Mouse (Mus musculus): ENCODE measurements around the gene St3gal3. TPM values are rescaled to one million over a fixed set of nuclear protein-coding genes. Genes with fewer than 3 reads are reported as not detected.

St3gal3 gene
- polyA plus RNA-seq, 1 experiment from 2014 or later = 13.2 TPM

DNA sequence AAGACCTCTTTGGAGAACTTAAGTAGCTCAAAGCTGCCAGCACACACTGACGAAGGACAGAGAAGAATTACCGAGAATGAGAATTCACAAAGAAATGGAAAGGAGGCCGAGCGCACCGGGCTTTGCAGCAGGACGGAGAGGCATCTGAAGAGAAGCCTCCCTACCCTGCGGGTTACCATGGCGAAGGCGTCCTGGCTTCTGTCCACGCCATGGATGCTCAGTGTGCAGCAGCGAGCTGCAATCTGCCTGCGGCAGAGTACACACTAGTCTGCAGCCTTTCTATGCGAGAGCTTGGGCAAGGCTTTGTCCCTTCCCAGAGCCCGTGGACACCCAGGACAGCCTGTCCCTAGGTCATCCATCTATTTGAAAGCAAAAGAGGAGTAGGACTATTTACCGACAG is 21.8 kb upstream of the St3gal3 start:
- Histone ChIP-seq H3K9me3 (replicated peaks; ENCODE audit: control insufficient read depth, low read length, poor library complexity, severe bottlenecking) (no peaks in the 10 kb centered on the region), H3K36me3 (ENCODE audit: control insufficient read depth, insufficient read depth, low read length) (peaks cover 69% of the 10 kb centered on the region), H3K9ac (ENCODE audit: low read depth, low read length) (no peak overlapping the region), H3K4me2 (ENCODE audit: low read length) (no peak overlapping the region), H3K27ac (ENCODE audit: low read length) (no peak overlapping the region), H3K4me3 (ENCODE audit: low read depth, low read length) (no peak overlapping the region), H3K4me1 (ENCODE audit: control insufficient read depth, insufficient read depth, low read length) (no peaks in the 10 kb centered on the region), H3K27me3 (ENCODE audit: control insufficient read depth, insufficient read depth, low read depth, low read length) (no peaks in the 10 kb centered on the region)
- no peak for ATAC-seq
- 75% methylated on average over 15 of the region's 15 CpGs for WGBS

DNA sequence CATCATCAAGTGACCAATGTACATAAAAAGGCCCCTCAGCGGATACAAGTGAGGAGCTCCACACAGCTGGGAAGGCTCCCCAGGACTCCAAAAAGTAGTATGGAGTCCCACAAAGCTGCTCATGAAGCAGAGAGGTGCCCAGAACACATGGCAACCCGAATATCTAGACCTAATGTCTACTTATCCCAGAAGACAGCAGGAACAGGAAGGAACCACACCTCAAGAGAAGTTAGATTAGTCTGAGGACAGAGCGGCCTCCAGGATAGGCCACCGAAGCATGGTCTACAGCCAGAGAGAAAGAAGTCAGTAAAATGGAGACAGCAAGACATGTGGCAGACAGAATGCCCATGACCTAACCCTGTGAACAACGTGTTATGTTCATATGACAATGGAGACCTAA is 20.2 kb upstream of the St3gal3 start:
- no peak for ATAC-seq
- Histone ChIP-seq H3K9ac (ENCODE audit: low read depth, low read length) (no peak overlapping the region), H3K4me2 (ENCODE audit: low read length) (no peak overlapping the region), H3K4me1 (ENCODE audit: control insufficient read depth, insufficient read depth, low read length) (no peaks in the 10 kb centered on the region), H3K27me3 (ENCODE audit: control insufficient read depth, insufficient read depth, low read depth, low read length) (no peaks in the 10 kb centered on the region), H3K36me3 (ENCODE audit: control insufficient read depth, insufficient read depth, low read length) (peaks cover 57% of the 10 kb centered on the region), H3K27ac (ENCODE audit: low read length) (no peak overlapping the region), H3K9me3 (replicated peaks; ENCODE audit: control insufficient read depth, low read length, poor library complexity, severe bottlenecking) (no peaks in the 10 kb centered on the region), H3K4me3 (ENCODE audit: low read depth, low read length) (no peak overlapping the region)
- 94% methylated on average over 5 of the region's 5 CpGs for WGBS

GRCm38 (mm10) chr4:118152020-118152785 is 17.5 kb upstream of the St3gal3 start:
- H3K4me2 ChIP-seq (ENCODE audit: low read length) = no peak overlapping the region
- 93% methylated on average over 17 of the region's 17 CpGs for WGBS
- no peak overlapping the region for H3K4me3 ChIP-seq (ENCODE audit: low read depth, low read length)
- no peak overlapping the region for H3K27ac ChIP-seq (ENCODE audit: low read length)
- no peak overlapping the region for H3K9ac ChIP-seq (ENCODE audit: low read depth, low read length)
- no peaks in the 10 kb centered on the region for H3K9me3 ChIP-seq (replicated peaks; ENCODE audit: control insufficient read depth, low read length, poor library complexity, severe bottlenecking)
- H3K27me3 ChIP-seq (ENCODE audit: control insufficient read depth, insufficient read depth, low read depth, low read length) = no peaks in the 10 kb centered on the region
- no peaks in the 10 kb centered on the region for H3K4me1 ChIP-seq (ENCODE audit: control insufficient read depth, insufficient read depth, low read length)
- ATAC-seq = no peak
- H3K36me3 ChIP-seq (ENCODE audit: control insufficient read depth, insufficient read depth, low read length) = peaks cover 60% of the 10 kb centered on the region

- no peak for ATAC-seq
- Histone ChIP-seq H3K4me2 (ENCODE audit: low read length) (no peak overlapping the region), H3K27ac (ENCODE audit: low read length) (no peak overlapping the region), H3K36me3 (ENCODE audit: control insufficient read depth, insufficient read depth, low read length) (peaks cover 65% of the 10 kb centered on the region), H3K9me3 (replicated peaks; ENCODE audit: control insufficient read depth, low read length, poor library complexity, severe bottlenecking) (no peaks in the 10 kb centered on the region), H3K27me3 (ENCODE audit: control insufficient read depth, insufficient read depth, low read depth, low read length) (no peaks in the 10 kb centered on the region), H3K4me1 (ENCODE audit: control insufficient read depth, insufficient read depth, low read length) (no peaks in the 10 kb centered on the region), H3K9ac (ENCODE audit: low read depth, low read length) (no peak overlapping the region), H3K4me3 (ENCODE audit: low read depth, low read length) (no peak overlapping the region)
- WGBS = 95% methylated on average over 7 of the region's 7 CpGs
Observed at GRCm38 (mm10) chr4:118150804-118151203, 16.1 kb upstream of the St3gal3 start.

DNA sequence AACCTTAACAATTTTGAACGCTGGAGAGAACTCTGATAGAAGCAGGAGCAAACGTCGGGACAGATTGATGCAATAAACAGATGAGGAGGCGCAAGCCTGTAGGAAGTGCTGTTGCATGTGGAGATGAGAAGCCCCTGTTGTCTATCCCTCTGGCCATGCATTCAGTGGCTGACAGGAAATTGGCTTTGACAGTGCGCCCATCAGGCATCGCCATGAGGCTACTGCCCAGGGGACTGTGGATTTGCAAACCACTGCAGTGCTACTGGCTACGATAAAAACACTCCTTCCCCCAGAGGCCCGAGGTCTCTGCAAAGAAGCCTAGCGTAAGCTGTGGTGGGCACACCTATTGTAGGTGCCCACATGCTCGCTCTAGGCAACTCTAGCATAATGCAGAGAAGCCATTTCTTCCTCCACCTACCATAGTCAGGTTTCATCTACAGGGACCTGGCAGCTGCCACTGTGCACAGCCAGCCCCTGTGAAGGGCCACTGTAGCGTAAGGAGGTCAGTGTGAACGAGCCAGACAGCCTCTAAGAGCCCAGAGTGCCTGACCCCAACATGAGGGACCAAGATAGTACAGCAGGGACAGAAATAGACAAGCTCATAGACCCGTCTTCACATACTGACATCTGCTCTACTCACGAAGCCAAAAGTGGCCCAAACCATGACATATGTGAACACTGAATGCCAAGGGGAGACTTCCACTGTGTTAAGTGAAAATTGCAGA is 15.4 kb upstream of the St3gal3 start:
- Histone ChIP-seq H3K9ac (ENCODE audit: low read depth, low read length) (no peak overlapping the region), H3K27me3 (ENCODE audit: control insufficient read depth, insufficient read depth, low read depth, low read length) (no peaks in the 10 kb centered on the region), H3K9me3 (replicated peaks; ENCODE audit: control insufficient read depth, low read length, poor library complexity, severe bottlenecking) (no peaks in the 10 kb centered on the region), H3K36me3 (ENCODE audit: control insufficient read depth, insufficient read depth, low read length) (peaks cover 72% of the 10 kb centered on the region), H3K4me3 (ENCODE audit: low read depth, low read length) (no peak overlapping the region), H3K4me2 (ENCODE audit: low read length) (no peak overlapping the region), H3K4me1 (ENCODE audit: control insufficient read depth, insufficient read depth, low read length) (no peaks in the 10 kb centered on the region), H3K27ac (ENCODE audit: low read length) (no peak overlapping the region)
- 86% methylated on average over 14 of the region's 14 CpGs for WGBS
- no peak for ATAC-seq

GRCm38 (mm10) chr4:118149055-118149576 is 14.4 kb upstream of the St3gal3 start:
- WGBS = 93% methylated on average over 10 of the region's 10 CpGs
- Histone ChIP-seq H3K9ac (ENCODE audit: low read depth, low read length) (no peak overlapping the region), H3K36me3 (ENCODE audit: control insufficient read depth, insufficient read depth, low read length) (peaks cover 71% of the 10 kb centered on the region), H3K4me1 (ENCODE audit: control insufficient read depth, insufficient read depth, low read length) (no peaks in the 10 kb centered on the region), H3K9me3 (replicated peaks; ENCODE audit: control insufficient read depth, low read length, poor library complexity, severe bottlenecking) (no peaks in the 10 kb centered on the region), H3K4me2 (ENCODE audit: low read length) (no peak overlapping the region), H3K27me3 (ENCODE audit: control insufficient read depth, insufficient read depth, low read depth, low read length) (no peaks in the 10 kb centered on the region), H3K4me3 (ENCODE audit: low read depth, low read length) (no peak overlapping the region), H3K27ac (ENCODE audit: low read length) (no peak overlapping the region)
- ATAC-seq = no peak

DNA sequence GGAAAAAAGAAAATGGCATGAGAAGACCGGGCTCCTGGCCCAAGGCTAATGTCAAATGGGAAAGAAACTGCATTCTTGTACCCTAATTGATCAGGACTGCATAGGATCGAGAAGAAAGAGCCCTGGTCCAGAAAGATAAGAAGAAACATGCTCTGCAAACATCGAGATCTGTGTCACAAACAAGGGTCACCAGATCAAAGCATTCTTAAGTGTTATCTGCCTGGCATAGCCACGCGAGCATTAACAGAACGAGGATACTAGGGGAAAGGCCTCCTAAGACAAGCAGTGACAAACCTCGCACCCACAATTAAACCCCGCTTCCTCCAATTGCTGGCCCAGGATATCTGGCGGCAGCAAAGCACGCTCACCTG is 13.6 kb upstream of the St3gal3 start:
- Histone ChIP-seq H3K9me3 (replicated peaks; ENCODE audit: control insufficient read depth, low read length, poor library complexity, severe bottlenecking) (no peaks in the 10 kb centered on the region), H3K9ac (ENCODE audit: low read depth, low read length) (no peak overlapping the region), H3K4me3 (ENCODE audit: low read depth, low read length) (no peak overlapping the region), H3K4me1 (ENCODE audit: control insufficient read depth, insufficient read depth, low read length) (no peaks in the 10 kb centered on the region), H3K36me3 (ENCODE audit: control insufficient read depth, insufficient read depth, low read length) (peaks cover 67% of the 10 kb centered on the region), H3K27me3 (ENCODE audit: control insufficient read depth, insufficient read depth, low read depth, low read length) (no peaks in the 10 kb centered on the region), H3K4me2 (ENCODE audit: low read length) (no peak overlapping the region), H3K27ac (ENCODE audit: low read length) (no peak overlapping the region)
- 90% methylated on average over 10 of the region's 10 CpGs for WGBS
- ATAC-seq = no peak

- WGBS = 93% methylated on average over 19 of the region's 19 CpGs
- no peak for ATAC-seq
Observed at GRCm38 (mm10) chr4:118147547-118148316, 13.0 kb upstream of the St3gal3 start.

More at GRCm38 (mm10) chr4:118147547-118148316, 13.0 kb upstream of the St3gal3 start:
- H3K9me3 ChIP-seq (replicated peaks; ENCODE audit: control insufficient read depth, low read length, poor library complexity, severe bottlenecking) = no peaks in the 10 kb centered on the region
- H3K9ac ChIP-seq (ENCODE audit: low read depth, low read length) = no peak overlapping the region
- no peak overlapping the region for H3K4me2 ChIP-seq (ENCODE audit: low read length)
- no peak overlapping the region for H3K4me3 ChIP-seq (ENCODE audit: low read depth, low read length)
- peaks cover 64% of the 10 kb centered on the region for H3K36me3 ChIP-seq (ENCODE audit: control insufficient read depth, insufficient read depth, low read length)
- H3K27ac ChIP-seq (ENCODE audit: low read length) = no peak overlapping the region
- no peaks in the 10 kb centered on the region for H3K27me3 ChIP-seq (ENCODE audit: control insufficient read depth, insufficient read depth, low read depth, low read length)
- H3K4me1 ChIP-seq (ENCODE audit: control insufficient read depth, insufficient read depth, low read length) = no peaks in the 10 kb centered on the region
